Mouse (Mus musculus): ENCODE measurements around the gene Abcc5. TPM values are rescaled to one million over a fixed set of nuclear protein-coding genes. Genes with fewer than 3 reads are reported as not detected.
"Not testable (repeated sequence)": the region's sequence is repeated elsewhere in the genome, so short reads cannot be mapped to it uniquely, and the experiment has no call there.

The Abcc5 gene
- polyA plus RNA-seq (2014; fragmentation: Nextera tagmentation; extraction: Ambion mirVana): 68.8 and 68.9 TPM in 2 replicates

DNA sequence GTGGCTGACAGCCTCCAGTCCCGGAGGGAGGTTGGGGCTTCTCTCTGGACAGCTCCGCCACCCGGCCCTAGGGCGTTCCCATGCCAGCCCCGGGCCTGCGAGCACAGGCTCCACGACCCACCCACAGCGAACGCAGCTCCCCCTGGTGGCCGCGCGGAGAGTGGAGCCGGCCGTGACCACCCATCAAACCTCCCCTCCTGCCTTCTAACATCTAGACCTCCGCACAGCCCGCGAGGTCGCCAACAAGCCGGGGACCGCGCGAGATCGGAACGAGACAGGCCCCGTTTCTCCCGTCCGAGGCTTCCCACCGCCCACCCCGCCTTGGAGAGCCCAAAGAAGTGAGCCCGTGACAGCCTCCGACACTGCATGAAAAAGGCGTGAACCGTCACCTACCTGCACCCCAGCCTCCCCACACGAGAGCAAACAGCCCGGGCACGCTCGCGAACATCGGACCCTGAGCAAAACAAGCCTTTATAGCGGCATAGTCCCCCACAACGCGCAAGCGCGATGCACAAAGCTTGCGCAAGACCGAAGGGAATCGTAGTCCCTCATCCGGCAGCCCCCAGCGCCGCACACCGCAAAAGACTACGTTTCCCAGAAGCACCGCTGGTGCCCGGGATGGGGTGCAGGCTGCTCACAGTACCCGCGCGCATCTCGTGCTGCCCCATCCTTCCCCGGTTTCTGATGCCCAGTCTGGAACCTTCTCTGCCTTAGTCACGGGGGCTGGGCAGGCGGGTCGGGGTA, at the start of gene Abcc5:
Gene Abcc5, minus strand, starts transcription at position 540 of the 744 bp plus-strand sequence.
- Histone ChIP-seq H3K27me3 (ENCODE audit: control insufficient read depth, insufficient read depth, low read length) (no peaks in the 10 kb centered on the region), H3K9ac (ENCODE audit: low read length) (peak within 1 kb of the TSS; percentile 75), H3K4me3 (ENCODE audit: low read depth, low read length) (peak within 1 kb of the TSS; percentile 74), H3K9me3 (ENCODE audit: control insufficient read depth, low read length) (no peaks in the 10 kb centered on the region), H3K4me1 (replicated peaks; ENCODE audit: control insufficient read depth, insufficient read depth, low read length) (no peaks in the 10 kb centered on the region), H3K36me3 (ENCODE audit: control insufficient read depth, insufficient read depth, low read length) (no peaks in the 10 kb centered on the region), H3K4me2 (ENCODE audit: low read depth, low read length, severe bottlenecking) (peak within 1 kb of the TSS; percentile 54), H3K27ac (ENCODE audit: low read depth, low read length) (peak within 1 kb of the TSS; percentile 70)
- ATAC-seq (replicated peaks; ENCODE audit: low FRiP score) (peak; percentile 98), DNase-seq (ENCODE audit: low spot score) (peak; percentile 94)
- under 1% methylated on average over 62 of the region's 62 CpGs for WGBS

DNA sequence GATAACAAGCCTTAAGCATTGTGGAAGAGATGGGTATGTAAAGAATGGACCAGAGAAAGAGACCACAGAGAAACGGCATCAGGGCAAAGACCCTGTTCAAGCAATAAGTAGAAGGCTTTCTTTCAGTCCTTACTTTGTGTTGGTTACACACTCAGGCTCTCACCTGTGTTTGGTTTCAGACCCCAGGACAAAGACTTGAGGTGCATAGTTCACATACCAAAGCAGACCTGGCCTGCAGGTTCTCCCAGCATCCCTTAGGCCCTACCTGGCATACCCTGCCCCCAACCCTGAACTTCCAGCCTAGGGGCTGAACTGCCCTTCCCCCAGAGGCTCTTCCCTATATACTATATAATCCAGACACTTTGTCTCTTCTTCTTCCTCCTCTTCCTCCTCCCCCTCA, 49.1 kb upstream of the Abcc5 start:
- Histone ChIP-seq H3K4me1 (replicated peaks; ENCODE audit: control insufficient read depth, insufficient read depth, low read length) (no peaks in the 10 kb centered on the region), H3K36me3 (ENCODE audit: control insufficient read depth, insufficient read depth, low read length) (no peaks in the 10 kb centered on the region), H3K27me3 (ENCODE audit: control insufficient read depth, insufficient read depth, low read length) (no peaks in the 10 kb centered on the region), H3K27ac (ENCODE audit: low read depth, low read length) (no peak overlapping the region), H3K9me3 (ENCODE audit: control insufficient read depth, low read length) (no peaks in the 10 kb centered on the region), H3K9ac (ENCODE audit: low read length) (no peak overlapping the region), H3K4me2 (ENCODE audit: low read depth, low read length, severe bottlenecking) (no peak overlapping the region), H3K4me3 (ENCODE audit: low read depth, low read length) (no peak overlapping the region)
- ATAC-seq (replicated peaks; ENCODE audit: low FRiP score) (no peak), DNase-seq (ENCODE audit: low spot score) (no peak)
- WGBS: 93% methylated on average over 1 of the region's 1 CpGs

DNA sequence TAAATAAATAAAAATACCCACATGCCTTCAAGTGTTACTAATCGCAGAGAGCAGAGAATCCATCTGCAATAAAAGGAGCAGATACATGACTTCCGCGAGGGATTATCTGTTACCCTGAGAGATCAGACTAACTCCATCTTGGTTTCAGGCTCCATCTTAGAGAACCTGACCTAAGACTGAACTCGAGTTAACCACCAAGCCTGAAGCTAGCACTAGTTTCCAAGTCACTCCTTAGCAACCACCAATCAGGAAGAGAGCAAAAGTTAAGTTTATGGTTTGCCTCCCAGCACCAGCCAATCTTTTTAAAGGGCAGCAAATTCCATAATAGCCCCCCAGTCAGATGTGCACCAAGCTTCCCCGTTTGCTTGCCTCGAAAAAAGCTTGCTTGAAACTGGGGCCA, 48.6 kb upstream of the Abcc5 start:
- no peak overlapping the region for H3K9ac ChIP-seq (ENCODE audit: low read length)
- H3K36me3 ChIP-seq (ENCODE audit: control insufficient read depth, insufficient read depth, low read length): no peaks in the 10 kb centered on the region
- H3K27me3 ChIP-seq (ENCODE audit: control insufficient read depth, insufficient read depth, low read length): no peaks in the 10 kb centered on the region
- H3K9me3 ChIP-seq (ENCODE audit: control insufficient read depth, low read length): no peaks in the 10 kb centered on the region
- no peak overlapping the region for H3K4me3 ChIP-seq (ENCODE audit: low read depth, low read length)
- H3K4me2 ChIP-seq (ENCODE audit: low read depth, low read length, severe bottlenecking): no peak overlapping the region
- ATAC-seq (replicated peaks; ENCODE audit: low FRiP score): no peak
- H3K27ac ChIP-seq (ENCODE audit: low read depth, low read length): no peak overlapping the region
- H3K4me1 ChIP-seq (replicated peaks; ENCODE audit: control insufficient read depth, insufficient read depth, low read length): no peaks in the 10 kb centered on the region
- DNase-seq (ENCODE audit: low spot score): no peak
- WGBS: 84% methylated on average over 6 of the region's 6 CpGs

DNA sequence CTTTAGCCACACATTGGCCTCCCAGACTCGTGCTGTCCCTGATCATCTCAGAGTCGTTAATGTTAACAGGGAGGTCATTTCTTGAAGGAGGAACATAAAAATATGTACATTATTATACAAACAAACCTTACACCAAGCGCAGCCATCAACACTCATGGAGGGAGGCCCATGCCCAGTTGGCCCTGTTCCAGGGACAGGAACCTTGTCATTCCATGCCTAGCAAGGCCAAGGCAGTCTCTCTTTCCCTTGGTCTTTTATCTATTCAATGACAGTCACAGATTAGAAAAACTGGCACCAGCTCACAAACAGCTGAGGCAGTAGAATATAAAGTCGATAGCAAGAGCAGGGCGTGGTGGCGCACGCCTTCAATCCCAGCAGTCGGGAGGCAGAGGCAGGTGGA, 48.0 kb upstream of the Abcc5 start:
- no peak overlapping the region for H3K4me3 ChIP-seq (ENCODE audit: low read depth, low read length)
- WGBS: 94% methylated on average over 8 of the region's 8 CpGs
- H3K27me3 ChIP-seq (ENCODE audit: control insufficient read depth, insufficient read depth, low read length): no peaks in the 10 kb centered on the region
- no peak for DNase-seq (ENCODE audit: low spot score)
- H3K4me2 ChIP-seq (ENCODE audit: low read depth, low read length, severe bottlenecking): no peak overlapping the region
- H3K4me1 ChIP-seq (replicated peaks; ENCODE audit: control insufficient read depth, insufficient read depth, low read length): no peaks in the 10 kb centered on the region
- ATAC-seq (replicated peaks; ENCODE audit: low FRiP score): no peak
- H3K9me3 ChIP-seq (ENCODE audit: control insufficient read depth, low read length): no peaks in the 10 kb centered on the region
- H3K27ac ChIP-seq (ENCODE audit: low read depth, low read length): no peak overlapping the region
- no peaks in the 10 kb centered on the region for H3K36me3 ChIP-seq (ENCODE audit: control insufficient read depth, insufficient read depth, low read length)
- no peak overlapping the region for H3K9ac ChIP-seq (ENCODE audit: low read length)

DNA sequence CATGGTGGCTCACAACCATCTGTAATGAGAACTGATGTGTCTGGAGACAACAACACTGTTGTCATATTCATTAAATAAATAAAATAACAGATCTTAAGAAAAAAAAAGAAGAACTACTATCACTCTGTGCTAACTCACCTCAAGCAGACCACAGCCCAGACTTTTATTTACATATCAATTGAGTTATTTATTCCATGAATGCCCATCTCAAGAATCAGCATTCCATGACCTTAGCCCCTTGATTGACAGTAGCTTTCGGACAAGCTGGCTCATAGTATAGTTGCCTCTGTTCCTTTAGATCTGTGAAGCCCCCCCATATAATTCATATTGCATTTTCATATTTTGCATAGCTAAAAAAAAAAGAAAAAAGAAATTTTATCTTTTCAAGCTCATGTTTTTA, 47.6 kb upstream of the Abcc5 start:
- Histone ChIP-seq H3K27me3 (ENCODE audit: control insufficient read depth, insufficient read depth, low read length) (no peaks in the 10 kb centered on the region), H3K27ac (ENCODE audit: low read depth, low read length) (no peak overlapping the region), H3K4me2 (ENCODE audit: low read depth, low read length, severe bottlenecking) (no peak overlapping the region), H3K9me3 (ENCODE audit: control insufficient read depth, low read length) (no peaks in the 10 kb centered on the region), H3K9ac (ENCODE audit: low read length) (no peak overlapping the region), H3K4me1 (replicated peaks; ENCODE audit: control insufficient read depth, insufficient read depth, low read length) (no peaks in the 10 kb centered on the region), H3K36me3 (ENCODE audit: control insufficient read depth, insufficient read depth, low read length) (no peaks in the 10 kb centered on the region), H3K4me3 (ENCODE audit: low read depth, low read length) (no peak overlapping the region)
- ATAC-seq (replicated peaks; ENCODE audit: low FRiP score) (no peak), DNase-seq (ENCODE audit: low spot score) (no peak)
- 81% methylated on average over 1 of the region's 1 CpGs for WGBS

DNA sequence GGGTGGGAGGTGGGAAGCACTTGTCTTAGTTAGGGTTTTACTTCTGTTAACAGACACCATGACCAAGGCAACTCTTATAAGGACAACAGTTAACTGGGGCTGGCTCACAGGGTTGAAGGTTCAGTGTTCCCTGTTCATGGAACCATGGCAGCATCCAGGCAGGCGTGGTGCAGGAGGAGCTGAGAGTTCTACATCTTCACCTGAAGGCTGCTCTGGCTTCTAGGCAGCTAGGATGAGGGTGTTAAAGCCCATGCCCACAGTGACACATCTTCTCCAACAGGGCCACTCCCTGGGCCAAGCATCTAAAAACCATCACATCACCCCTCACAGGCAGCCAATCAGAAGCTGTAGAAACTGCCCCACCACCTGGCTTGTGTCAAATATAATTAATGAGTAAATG, 45.5 kb upstream of the Abcc5 start:
- Histone ChIP-seq H3K4me1 (replicated peaks; ENCODE audit: control insufficient read depth, insufficient read depth, low read length) (no peaks in the 10 kb centered on the region), H3K27ac (ENCODE audit: low read depth, low read length) (no peak overlapping the region), H3K4me3 (ENCODE audit: low read depth, low read length) (no peak overlapping the region), H3K9me3 (ENCODE audit: control insufficient read depth, low read length) (no peaks in the 10 kb centered on the region), H3K27me3 (ENCODE audit: control insufficient read depth, insufficient read depth, low read length) (no peaks in the 10 kb centered on the region), H3K36me3 (ENCODE audit: control insufficient read depth, insufficient read depth, low read length) (no peaks in the 10 kb centered on the region), H3K4me2 (ENCODE audit: low read depth, low read length, severe bottlenecking) (no peak overlapping the region), H3K9ac (ENCODE audit: low read length) (no peak overlapping the region)
- 53% methylated on average over 1 of the region's 1 CpGs for WGBS
- DNase-seq (ENCODE audit: low spot score): no peak
- no peak for ATAC-seq (replicated peaks; ENCODE audit: low FRiP score)

DNA sequence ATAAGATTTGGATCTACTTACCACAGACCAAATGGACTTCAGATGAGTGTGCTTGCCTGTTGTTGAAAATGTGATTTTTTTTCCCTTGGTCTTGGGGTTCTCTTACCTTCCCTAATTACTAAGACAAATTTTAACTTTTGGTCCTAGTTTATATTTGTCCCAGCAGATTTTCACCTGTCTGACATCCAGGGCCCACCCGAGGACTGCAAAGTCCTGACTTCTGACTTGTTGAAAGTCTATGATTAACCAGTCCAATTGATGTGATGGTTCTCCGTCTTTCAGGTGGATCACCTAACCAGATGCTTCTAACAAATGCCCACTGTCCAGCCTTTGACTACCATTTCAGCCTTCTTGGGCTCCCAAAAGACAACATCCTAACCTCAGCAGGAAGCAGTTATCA, 44.8 kb upstream of the Abcc5 start:
- Histone ChIP-seq H3K27me3 (ENCODE audit: control insufficient read depth, insufficient read depth, low read length) (no peaks in the 10 kb centered on the region), H3K27ac (ENCODE audit: low read depth, low read length) (no peak overlapping the region), H3K9ac (ENCODE audit: low read length) (no peak overlapping the region), H3K4me2 (ENCODE audit: low read depth, low read length, severe bottlenecking) (no peak overlapping the region), H3K4me1 (replicated peaks; ENCODE audit: control insufficient read depth, insufficient read depth, low read length) (no peaks in the 10 kb centered on the region), H3K9me3 (ENCODE audit: control insufficient read depth, low read length) (no peaks in the 10 kb centered on the region), H3K4me3 (ENCODE audit: low read depth, low read length) (no peak overlapping the region), H3K36me3 (ENCODE audit: control insufficient read depth, insufficient read depth, low read length) (no peaks in the 10 kb centered on the region)
- 88% methylated on average over 2 of the region's 2 CpGs for WGBS
- DNase-seq (ENCODE audit: low spot score) (no peak), ATAC-seq (replicated peaks; ENCODE audit: low FRiP score) (no peak)

DNA sequence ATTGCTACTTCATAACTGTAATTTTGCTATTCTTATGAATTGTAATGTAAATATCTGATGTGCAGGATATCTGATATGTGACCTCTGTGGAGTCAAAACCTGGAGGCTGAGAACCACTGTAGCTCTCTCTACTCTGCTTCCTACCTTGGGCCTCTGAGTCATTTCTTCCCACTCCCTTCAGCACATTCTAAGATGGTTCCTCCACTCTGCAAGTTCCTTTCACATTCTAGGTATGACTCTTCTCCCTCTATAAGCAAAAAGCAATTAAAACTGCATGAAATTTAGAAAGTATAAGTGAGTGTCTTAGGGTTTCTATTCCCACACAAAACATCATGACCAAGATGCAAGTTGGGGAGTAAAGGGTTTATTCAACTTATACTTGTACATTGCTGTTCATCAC, 38.5 kb upstream of the Abcc5 start:
- H3K27me3 ChIP-seq (ENCODE audit: control insufficient read depth, insufficient read depth, low read length): no peaks in the 10 kb centered on the region
- DNase-seq (ENCODE audit: low spot score): no peak
- no peak overlapping the region for H3K27ac ChIP-seq (ENCODE audit: low read depth, low read length)
- H3K9ac ChIP-seq (ENCODE audit: low read length): no peak overlapping the region
- H3K4me3 ChIP-seq (ENCODE audit: low read depth, low read length): no peak overlapping the region
- no peaks in the 10 kb centered on the region for H3K36me3 ChIP-seq (ENCODE audit: control insufficient read depth, insufficient read depth, low read length)
- H3K4me1 ChIP-seq (replicated peaks; ENCODE audit: control insufficient read depth, insufficient read depth, low read length): no peaks in the 10 kb centered on the region
- no peaks in the 10 kb centered on the region for H3K9me3 ChIP-seq (ENCODE audit: control insufficient read depth, low read length)
- H3K4me2 ChIP-seq (ENCODE audit: low read depth, low read length, severe bottlenecking): no peak overlapping the region
- ATAC-seq (replicated peaks; ENCODE audit: low FRiP score): no peak

DNA sequence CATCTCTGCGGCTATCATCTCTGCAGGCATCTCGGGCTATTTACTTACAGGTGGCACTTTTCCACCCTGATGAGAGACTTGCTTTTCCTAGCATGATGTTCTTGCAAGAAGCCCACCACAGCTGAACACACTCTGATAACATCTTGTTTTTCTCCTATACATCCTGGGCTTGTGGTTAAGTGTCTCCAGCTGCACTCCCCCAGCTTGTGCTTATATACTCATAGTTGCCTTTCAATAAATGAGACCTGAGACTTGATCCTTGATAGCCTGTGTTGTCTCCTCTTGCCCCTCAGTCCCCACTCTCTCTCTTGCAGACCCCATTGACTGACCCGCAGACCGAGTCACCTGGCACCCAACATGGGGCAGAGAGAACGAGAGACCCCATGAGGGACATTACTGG, 32.5 kb upstream of the Abcc5 start:
- not testable (repeated sequence) for DNase-seq (ENCODE audit: low spot score); H3K9ac ChIP-seq (ENCODE audit: low read length); H3K27me3 ChIP-seq (ENCODE audit: control insufficient read depth, insufficient read depth, low read length); H3K36me3 ChIP-seq (ENCODE audit: control insufficient read depth, insufficient read depth, low read length); H3K9me3 ChIP-seq (ENCODE audit: control insufficient read depth, low read length); H3K4me3 ChIP-seq (ENCODE audit: low read depth, low read length); H3K4me2 ChIP-seq (ENCODE audit: low read depth, low read length, severe bottlenecking); H3K4me1 ChIP-seq (replicated peaks; ENCODE audit: control insufficient read depth, insufficient read depth, low read length); ATAC-seq (replicated peaks; ENCODE audit: low FRiP score); H3K27ac ChIP-seq (ENCODE audit: low read depth, low read length)
- 95% methylated on average over 5 of the region's 5 CpGs for WGBS

Measured in forebrain, embryonic 11.5 days (tissue).